13 mouse cellular contexts compared by ENCODE assay signal in the genomic region with DNA sequence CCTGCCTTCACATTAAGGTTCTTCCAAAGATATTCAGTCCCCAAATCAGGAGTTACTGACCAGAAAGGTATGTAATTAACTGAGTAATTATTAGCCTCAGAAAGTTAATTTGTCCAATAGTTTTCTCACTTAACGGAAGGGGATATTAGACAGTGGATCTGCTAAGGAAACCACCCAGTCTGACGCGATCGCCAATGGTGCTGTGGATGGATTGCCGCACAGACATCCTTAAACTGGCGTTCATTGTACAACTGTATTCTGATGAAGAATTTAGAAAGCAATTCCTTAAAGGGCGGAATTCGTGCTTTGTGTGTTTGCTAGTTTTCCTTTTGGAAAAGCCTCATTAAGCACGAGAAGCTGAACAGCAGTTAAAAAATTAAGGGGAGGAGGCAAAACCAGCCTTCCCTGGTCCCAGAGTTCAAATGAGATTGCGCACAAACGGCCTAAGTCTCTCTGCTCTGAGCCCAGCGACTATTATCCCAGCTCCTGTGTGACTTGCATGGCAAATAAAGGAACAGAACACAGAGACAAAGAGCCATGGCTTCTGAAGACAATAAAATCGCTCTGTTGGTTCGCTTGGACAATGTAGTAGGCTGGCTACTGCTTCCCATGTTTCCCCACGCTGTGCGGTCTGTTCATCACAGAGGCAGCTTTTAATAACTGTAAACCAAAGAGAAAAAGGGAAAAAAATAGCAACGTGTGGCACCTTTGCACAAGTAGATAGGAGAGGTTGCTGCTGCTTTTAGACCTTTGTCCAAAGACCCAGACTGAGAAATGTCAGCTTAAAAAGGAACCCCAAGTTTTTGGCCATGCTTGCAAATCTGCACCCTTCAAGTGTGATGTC.
DNase-seq lines count a peak whose midpoint lies in the region; ATAC-seq and TF ChIP-seq lines count a peak whose summit lies in the region.
"Had no signal": no experiment of that assay in that cellular context is flagged by ENCODE, and none has a peak within 500 bp of the region (broad histone marks: within the 10 kb centered on the region; RNA-seq: fewer than 3 reads in every experiment).

No protein-coding gene starts in this region.

- H3K4me2 ChIP-seq in forebrain, postnatal 0 days (ENCODE audit: low read depth): 0 out of 2 replicates have a peak overlapping the region, but pooled peaks have one; percentile 15
- H3K4me2 ChIP-seq: embryonic facial prominence, embryonic 12.5 days; limb, embryonic 13.5 days had no signal

- no peak overlapping the region for H3K9ac ChIP-seq in forebrain, postnatal 0 days
- H3K9ac ChIP-seq: embryonic facial prominence, embryonic 12.5 days; limb, embryonic 13.5 days had no signal

- H3K4me3 ChIP-seq in forebrain, postnatal 0 days (ENCODE audit: low read depth, low read length): no peak overlapping the region
- H3K4me3 ChIP-seq in midbrain, embryonic 10.5 days: no peak overlapping the region
- H3K4me3 ChIP-seq: embryonic facial prominence, embryonic 12.5 days; limb, embryonic 13.5 days had no signal

- H3K36me3 ChIP-seq in forebrain, postnatal 0 days (ENCODE audit: insufficient read depth): no peaks in the 10 kb centered on the region
- H3K36me3 ChIP-seq in midbrain, embryonic 10.5 days: no peaks in the 10 kb centered on the region
- H3K36me3 ChIP-seq: embryonic facial prominence, embryonic 12.5 days; limb, embryonic 13.5 days had no signal

- WGBS in forebrain, postnatal 0 days: 18% methylated on average over 17 of the region's 17 CpGs
- WGBS in midbrain, embryonic 10.5 days: 74% methylated on average over 17 of the region's 17 CpGs

- TF ChIP-seq CTCF in forebrain, postnatal 0 days (IDR thresholded peaks at IDR 0.05; ENCODE audit: low read depth): no peak

- DNase-seq in frontal cortex, postnatal 10 days (ENCODE audit: low spot score in 2 of 2): no peak
- DNase-seq in cerebellum, adult 9-11 months: peak; percentile 20
- DNase-seq in forebrain, postnatal 0 days: peak; percentile 65
- DNase-seq in midbrain, embryonic 10.5 days (ENCODE audit: low spot score): peak; percentile 21
- DNase-seq in ovary, postnatal 36 days (ENCODE audit: low spot score): no peak
- DNase-seq in retina, embryonic 14.5 days (ENCODE audit: low spot score): no peak
- DNase-seq in heart, postnatal 4 days: no peak
- DNase-seq: adrenal gland, postnatal 25 days; B cell, adult 2 months; lung, postnatal 10 days had no signal

- H3K9me3 ChIP-seq in forebrain, postnatal 0 days (ENCODE audit: low read length): no peaks in the 10 kb centered on the region
- H3K9me3 ChIP-seq in midbrain, embryonic 10.5 days (replicated peaks): no peaks in the 10 kb centered on the region
- H3K9me3 ChIP-seq: embryonic facial prominence, embryonic 12.5 days; limb, embryonic 13.5 days had no signal

- peak overlapping the region; percentile 54; the same call in 1 of the 2 replicates for H3K27ac ChIP-seq in forebrain, postnatal 0 days (ENCODE audit: low read depth, low read length)
- peak overlapping the region; percentile 80 for H3K27ac ChIP-seq in midbrain, embryonic 10.5 days (replicated peaks)
- H3K27ac ChIP-seq: embryonic facial prominence, embryonic 12.5 days; limb, embryonic 13.5 days had no signal

- peaks cover 9% of the 10 kb centered on the region; the same call in 1 of the 2 replicates for H3K4me1 ChIP-seq in forebrain, postnatal 0 days (ENCODE audit: insufficient read depth)
- peaks cover 16% of the 10 kb centered on the region for H3K4me1 ChIP-seq in midbrain, embryonic 10.5 days
- H3K4me1 ChIP-seq: embryonic facial prominence, embryonic 12.5 days had no signal

- ATAC-seq in frontal cortex, adult (ENCODE audit: low TSS enrichment): peak; percentile 87
- ATAC-seq in forebrain, postnatal 0 days: peak; percentile 93

- no peaks in the 10 kb centered on the region; the same call in 1 of the 2 replicates for H3K27me3 ChIP-seq in forebrain, postnatal 0 days (ENCODE audit: insufficient read depth, low read length)
- H3K27me3 ChIP-seq in midbrain, embryonic 10.5 days (ENCODE audit: low read depth, poor library complexity, severe bottlenecking): no peaks in the 10 kb centered on the region
- H3K27me3 ChIP-seq: embryonic facial prominence, embryonic 12.5 days; limb, embryonic 13.5 days had no signal

Comparison
In these comparisons a context has a peak if more than half of its experiments do, and no peak if none do; other contexts are left out.
1. DNase-seq: peak in cerebellum, adult 9-11 months (single experiment), forebrain, postnatal 0 days (single experiment) and midbrain, embryonic 10.5 days (single experiment); none in frontal cortex, postnatal 10 days (0 of 2), ovary, postnatal 36 days (single experiment), retina, embryonic 14.5 days (single experiment) and heart, postnatal 4 days (single experiment).